Mouse (Mus musculus) spleen, adult 2 months (tissue): ENCODE data around the gene Cep112. TPM values are rescaled to one million over a fixed set of nuclear protein-coding genes. Genes with fewer than 3 reads are reported as not detected.

Experiments used
- DNase-seq, 2 experiments: peaks; one replicate each; pipeline versions ENCODE4 v3.0.0 to v3.0.0-alpha.2; 2012 to 2021; ENCODE audit warnings: low spot score in 2 of 2, low read depth in 1 of 2
- H3K27ac ChIP-seq: fragments of 200-500 bp; 2 replicates; pipeline ENCODE4 v1.5.1; 2012; ENCODE audit warnings: low read length, inconsistent platforms; ENCODE audit not compliant: insufficient read depth
- H3K27me3 ChIP-seq: fragments of 200-500 bp; 2 replicates; pipeline ENCODE4 v1.6.1; 2012; ENCODE audit warnings: mild to moderate bottlenecking, moderate library complexity, low read length, inconsistent platforms; ENCODE audit not compliant: control insufficient read depth, insufficient read depth
- H3K36me3 ChIP-seq: fragments of 200-500 bp; 2 replicates; pipeline ENCODE4 v1.6.1; 2012; ENCODE audit warnings: mild to moderate bottlenecking, low read length, inconsistent platforms; ENCODE audit not compliant: control insufficient read depth, insufficient read depth
- H3K4me1 ChIP-seq: fragments of 200-500 bp; 2 replicates; pipeline ENCODE4 v1.6.1; 2011; ENCODE audit warnings: inconsistent platforms; ENCODE audit not compliant: control insufficient read depth, insufficient read depth, insufficient read length
- H3K4me3 ChIP-seq: fragments of 200-500 bp; 2 replicates; pipeline ENCODE4 v1.5.1; 2011; ENCODE audit warnings: mild to moderate bottlenecking, inconsistent platforms; ENCODE audit not compliant: insufficient read depth, insufficient read length; ENCODE audit errors: extremely low read depth
- CTCF ChIP-seq: fragments of 200-500 bp; IDR thresholded peaks from 2 replicates; pipeline ENCODE4 v1.5.1; 2011; ENCODE audit warnings: mild to moderate bottlenecking, inconsistent platforms; ENCODE audit not compliant: insufficient read depth, insufficient read length, insufficient replicate concordance; ENCODE audit errors: extremely low read depth
- POLR2A ChIP-seq: fragments of 200-500 bp; IDR thresholded peaks from 2 replicates; pipeline ENCODE4 v1.6.1; 2011; ENCODE audit warnings: low read depth, low read length, inconsistent platforms
- WGBS: fragments of 180-500 bp; shearing (Covaris S2); methylation state at CpG from one replicate; pipeline ENCODE4 v1.1.7; 2018; 5-methylcytosine and 5-hydroxymethylcytosine counted together
- polyA plus RNA-seq: library from polyadenylated mRNA; depleted of rRNA; stranded (reverse); fragments of >200 nt; gene quantifications from 2 replicates; pipeline ENCODE4 v1.2.3, GENCODE M21; 2012; rRNA removed

Cep112 gene
- polyA plus RNA-seq, 1 experiment: 0.29 TPM

- 71% methylated on average over 10 of the region's 10 CpGs for WGBS
- DNase-seq: no peak
- TF ChIP-seq CTCF (no peak), POLR2A (no peak)
Measured at GRCm38 (mm10) chr11:108900718-108901488, 475.9 kb downstream of the Cep112 start.

GRCm38 (mm10) chr11:108901670-108902069 lies 476.7 kb downstream of the Cep112 start:
- TF ChIP-seq POLR2A: no peak
- TF ChIP-seq CTCF: no peak
- Histone ChIP-seq H3K27ac (no peak overlapping the region), H3K36me3 (no peaks in the 10 kb centered on the region), H3K4me3 (no peak overlapping the region), H3K4me1 (no peaks in the 10 kb centered on the region), H3K27me3 (no peaks in the 10 kb centered on the region)
- no peak for DNase-seq
- WGBS: 77% methylated on average over 7 of the region's 7 CpGs

More at GRCm38 (mm10) chr11:108900718-108901488, 475.9 kb downstream of the Cep112 start:
- Histone ChIP-seq H3K27ac (no peak overlapping the region), H3K4me1 (no peaks in the 10 kb centered on the region), H3K27me3 (no peaks in the 10 kb centered on the region), H3K4me3 (no peak overlapping the region), H3K36me3 (no peaks in the 10 kb centered on the region)

GRCm38 (mm10) chr11:108902303-108902702 lies 477.3 kb downstream of the Cep112 start:
- WGBS: 91% methylated on average over 4 of the region's 4 CpGs
- no peaks in the 10 kb centered on the region for H3K36me3 ChIP-seq
- no peak overlapping the region for H3K27ac ChIP-seq
- H3K4me3 ChIP-seq: no peak overlapping the region
- no peaks in the 10 kb centered on the region for H3K4me1 ChIP-seq
- DNase-seq: no peak
- no peak for TF ChIP-seq POLR2A
- TF ChIP-seq CTCF: no peak
- no peaks in the 10 kb centered on the region for H3K27me3 ChIP-seq

DNA sequence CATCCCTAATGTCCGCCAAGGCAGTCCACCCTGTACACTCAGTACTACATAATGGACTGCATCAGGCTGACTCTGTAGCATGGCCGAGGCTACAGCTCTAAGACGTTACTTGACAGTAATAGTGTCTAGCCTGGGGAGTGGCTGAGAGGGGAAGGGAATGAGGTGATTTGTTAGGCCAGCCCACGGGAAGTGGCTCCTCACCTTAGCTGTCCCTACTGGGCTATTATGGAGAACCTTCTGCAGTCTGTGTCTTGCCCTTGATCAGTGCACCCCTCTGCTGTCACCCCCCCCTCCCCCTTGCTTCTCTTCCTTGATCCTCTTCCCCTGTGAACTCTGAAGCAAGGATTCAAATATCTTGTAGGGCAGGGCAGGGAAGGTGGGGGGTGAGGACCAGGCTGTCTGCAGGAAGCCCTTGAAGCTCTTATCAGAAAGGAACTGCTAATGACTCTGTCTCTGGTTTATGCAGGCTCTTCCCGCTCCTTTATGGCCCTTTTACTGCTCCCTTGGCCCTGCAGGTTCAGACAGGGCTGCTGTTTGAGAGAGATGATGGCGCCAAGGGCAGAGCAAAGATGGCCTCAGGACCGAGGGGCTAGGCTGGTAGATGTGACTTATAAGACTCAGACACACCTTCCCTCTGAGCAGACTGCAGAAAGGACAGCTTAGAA lies 481.7 kb downstream of the Cep112 start:
- TF ChIP-seq CTCF (no peak), POLR2A (no peak)
- Histone ChIP-seq H3K4me3 (no peak overlapping the region), H3K27ac (no peak overlapping the region), H3K27me3 (no peaks in the 10 kb centered on the region), H3K36me3 (no peaks in the 10 kb centered on the region), H3K4me1 (peaks cover 4% of the 10 kb centered on the region; the same call in 1 of the 2 replicates)
- 67% methylated on average over 7 of the region's 7 CpGs for WGBS
- DNase-seq: no peak

DNA sequence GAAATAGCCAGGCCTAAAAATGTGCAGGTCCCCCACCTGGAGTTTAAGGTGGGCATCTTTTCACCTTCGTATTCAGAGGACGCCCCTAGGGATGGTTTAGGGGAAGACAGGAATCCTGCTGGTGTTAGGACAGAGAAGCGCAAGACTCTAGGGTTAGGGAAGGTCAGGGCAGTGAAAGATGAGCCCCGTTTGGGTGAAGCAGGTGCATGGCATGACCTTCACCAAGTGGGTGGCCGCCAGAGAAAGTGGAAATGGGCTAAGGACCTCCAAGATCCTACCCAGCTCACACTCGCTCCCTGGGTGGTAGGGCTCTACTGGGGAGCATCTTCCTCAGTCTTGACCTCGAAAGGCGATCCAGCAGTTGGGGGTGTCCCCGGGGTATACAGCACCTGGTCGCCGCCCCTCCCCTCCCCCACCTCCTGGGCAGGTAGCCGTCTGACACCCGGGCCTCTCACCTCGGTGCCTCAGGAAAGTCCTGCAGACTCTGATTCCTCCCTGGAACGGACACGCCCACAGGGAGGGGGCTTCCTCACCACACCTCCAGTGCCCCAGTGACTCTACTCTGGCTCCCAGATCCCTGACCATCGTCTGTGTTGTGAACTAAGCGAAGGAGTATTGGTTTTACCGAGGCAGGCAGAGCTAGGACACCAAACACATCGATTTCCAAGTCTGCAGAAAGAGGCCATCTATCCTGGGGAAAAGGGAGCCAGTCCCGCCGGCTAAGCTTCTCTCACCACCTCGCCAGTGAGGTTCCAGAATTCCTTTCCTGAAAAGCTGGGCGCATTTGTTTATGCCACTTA lies 484.6 kb downstream of the Cep112 start:
- 14% methylated on average over 24 of the region's 24 CpGs for WGBS
- H3K27ac ChIP-seq: peak overlapping the region; percentile 18; the same call in 1 of the 2 replicates
- peaks cover 4% of the 10 kb centered on the region; the same call in 1 of the 2 replicates for H3K4me1 ChIP-seq
- no peak for TF ChIP-seq POLR2A
- no peak for TF ChIP-seq CTCF
- no peaks in the 10 kb centered on the region for H3K27me3 ChIP-seq
- H3K4me3 ChIP-seq: no peak overlapping the region
- no peak for DNase-seq
- no peaks in the 10 kb centered on the region for H3K36me3 ChIP-seq

Other genes starting within 250 kb of the Cep112 start
- 0.14 TPM in 1 of 2 replicates, not detected in the other for gene Apoh, start 81.8 kb upstream of the Cep112 start, polyA plus RNA-seq
- 6.8 and 8.4 TPM in 2 replicates for gene Prkca, start 81.3 kb upstream of the Cep112 start, polyA plus RNA-seq